Mouse (Mus musculus) kidney, adult 2 months (tissue): ENCODE data around the gene Ptger2.
"Not testable (repeated sequence)": the region's sequence is repeated elsewhere in the genome, so short reads cannot be mapped to it uniquely, and the experiment has no call there.

ENCODE experiments used
- CTCF ChIP-seq: fragments of 200-500 bp; conservative IDR thresholded peaks from 2 replicates; pipeline ENCODE4 v1.5.1; 2011; ENCODE audit warnings: low read depth, mild to moderate bottlenecking, control low read depth, low read length, moderate library complexity, mixed read lengths; ENCODE audit not compliant: insufficient read depth, insufficient read length
- POLR2A ChIP-seq: fragments of 200-500 bp; IDR thresholded peaks from one replicate; pipeline ENCODE4 v1.6.1; 2011; ENCODE audit warnings: low read depth, low read length, control low read depth

DNA sequence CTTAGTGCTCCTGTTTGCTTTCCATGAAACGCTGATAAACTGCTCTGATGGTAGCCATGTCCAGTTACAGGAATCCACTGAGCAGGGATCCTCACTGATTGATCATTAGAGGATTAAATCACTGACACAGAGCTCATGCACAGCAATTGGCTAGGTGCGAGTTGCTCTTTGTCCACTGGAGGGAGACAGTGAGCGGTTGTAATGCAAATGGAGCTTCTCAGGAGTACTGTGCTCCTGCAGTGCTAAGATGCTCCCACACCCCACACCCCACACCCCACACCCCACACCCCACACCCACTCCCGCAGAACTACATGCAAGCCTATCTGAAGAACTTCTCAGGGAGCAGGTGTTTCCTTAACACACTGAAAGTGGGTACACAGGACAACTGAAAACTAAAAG, 10.7 kb upstream of the Ptger2 start:
- TF ChIP-seq CTCF, result peak; percentile 52
- not testable (repeated sequence) for TF ChIP-seq POLR2A
